Mouse (Mus musculus): Measurements from ENCODE around the gene Ppp1r3g.

Gene Ppp1r3g

DNA sequence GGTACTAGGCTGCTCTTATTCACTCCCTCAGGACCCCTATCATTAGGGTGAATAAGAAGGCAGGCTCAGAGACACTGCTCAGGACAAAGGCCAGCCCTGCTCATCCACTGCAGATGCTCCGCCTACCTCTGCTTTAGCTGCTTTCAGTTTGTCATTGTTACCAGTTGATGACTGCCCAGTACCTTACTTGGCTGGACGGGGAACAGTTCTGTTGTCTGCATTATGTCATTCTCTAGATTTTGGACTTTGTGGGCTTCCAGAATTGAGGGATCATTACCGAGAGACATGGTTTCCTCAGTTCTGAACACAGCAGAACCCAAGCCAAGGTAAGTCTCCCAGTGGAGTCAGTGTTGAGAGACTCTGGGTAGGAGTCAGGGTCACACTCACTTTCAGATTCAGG, 36.6 kb downstream of the Ppp1r3g start:
- DNase-seq (ENCODE audit: low spot score in 2 of 2), result no peak

DNA sequence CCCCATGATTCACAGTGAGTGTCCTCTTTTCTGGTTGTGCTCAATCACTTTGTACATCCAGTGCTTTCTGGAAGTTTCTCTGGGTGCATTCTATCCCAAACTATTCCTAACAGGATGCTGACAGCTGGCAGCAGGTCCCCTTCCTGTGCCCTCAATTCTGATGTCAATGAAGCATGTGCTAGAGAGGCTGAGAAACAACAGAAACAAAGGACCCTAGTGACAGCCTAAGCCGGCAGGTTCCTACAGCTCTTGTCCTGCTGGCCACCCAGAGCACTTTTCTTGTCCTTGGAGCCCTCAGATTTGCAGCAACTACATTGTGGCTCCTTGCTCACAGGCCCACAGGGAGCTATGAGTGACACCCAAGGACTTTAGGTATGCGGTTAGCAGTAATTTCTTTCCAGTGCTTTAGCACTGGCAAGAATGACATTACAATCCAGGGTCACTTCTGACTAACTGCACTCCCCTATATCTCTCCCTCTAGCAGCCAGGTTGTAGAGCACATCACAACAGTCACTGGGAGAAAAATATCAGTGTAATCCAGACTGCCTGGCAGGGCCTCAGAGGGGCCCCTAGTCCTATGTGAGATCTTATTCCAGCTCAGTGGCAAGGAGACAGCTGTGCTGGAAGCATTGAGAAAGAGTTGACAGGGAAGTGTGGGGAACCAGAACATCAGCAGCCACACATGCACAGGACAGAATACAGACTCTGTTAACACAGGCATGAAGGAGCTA, 37.2 kb downstream of the Ppp1r3g start:
- no peak for DNase-seq (ENCODE audit: low spot score in 2 of 2)

DNA sequence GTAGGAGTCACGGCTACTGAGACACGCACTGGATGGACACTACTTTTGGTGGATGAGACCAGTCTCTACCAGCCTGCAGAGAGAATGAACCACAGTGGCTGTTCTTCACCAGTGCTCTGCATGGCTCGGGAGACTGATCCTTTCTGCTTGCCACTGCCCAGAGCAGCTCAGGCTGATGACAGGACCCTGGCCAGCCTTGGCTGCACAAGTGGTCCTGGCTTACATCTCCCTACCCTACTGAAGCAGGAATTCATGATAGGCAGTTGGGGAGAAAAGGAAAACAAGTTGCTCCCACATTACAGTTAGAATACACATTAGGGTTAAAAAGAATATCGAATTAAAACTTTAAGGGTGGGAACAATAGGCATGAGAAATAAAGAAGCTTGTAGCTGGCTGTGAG, 39.0 kb downstream of the Ppp1r3g start:
- DNase-seq (ENCODE audit: low spot score in 2 of 2), result no peak

DNA sequence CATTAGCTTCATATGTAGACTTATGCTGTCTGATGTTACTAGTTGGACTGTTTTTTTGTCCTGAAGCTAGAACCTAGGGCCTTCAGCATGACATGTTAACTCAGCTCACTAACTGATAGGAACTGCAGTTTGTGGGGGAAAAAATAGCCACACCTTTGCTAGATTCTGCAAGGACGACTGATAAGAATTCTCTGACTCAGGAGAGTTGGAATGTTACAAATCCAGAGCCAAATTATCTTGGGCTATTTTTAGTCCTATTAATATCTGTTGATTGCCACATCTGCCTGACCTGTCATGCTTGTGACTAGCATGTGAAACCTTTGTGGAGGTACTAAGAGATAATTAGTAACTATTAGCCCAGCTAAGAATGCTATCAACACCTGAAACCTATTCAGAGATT, 42.2 kb downstream of the Ppp1r3g start:
- DNase-seq (ENCODE audit: low spot score in 2 of 2), result no peak

DNA sequence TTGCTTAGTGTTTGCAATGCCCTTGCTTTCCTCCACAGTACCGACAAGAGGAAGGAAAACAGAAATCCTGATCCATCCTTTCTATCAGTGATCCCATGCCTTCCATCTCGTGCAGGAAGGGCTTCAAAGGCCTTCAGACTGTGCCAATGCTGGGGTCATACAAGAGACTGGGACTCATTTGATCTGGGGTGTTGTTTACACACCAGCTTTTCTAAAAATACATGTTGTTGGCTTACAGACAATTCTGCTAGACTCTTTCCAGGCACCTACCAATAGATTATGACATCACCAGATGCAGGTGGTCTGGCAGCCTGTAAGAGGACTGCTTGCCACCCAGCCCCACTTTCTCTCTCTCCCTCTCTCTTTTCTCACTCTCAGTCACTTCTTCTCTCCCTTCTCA, 51.3 kb downstream of the Ppp1r3g start:
- no peak for DNase-seq (ENCODE audit: low spot score in 2 of 2)

DNA sequence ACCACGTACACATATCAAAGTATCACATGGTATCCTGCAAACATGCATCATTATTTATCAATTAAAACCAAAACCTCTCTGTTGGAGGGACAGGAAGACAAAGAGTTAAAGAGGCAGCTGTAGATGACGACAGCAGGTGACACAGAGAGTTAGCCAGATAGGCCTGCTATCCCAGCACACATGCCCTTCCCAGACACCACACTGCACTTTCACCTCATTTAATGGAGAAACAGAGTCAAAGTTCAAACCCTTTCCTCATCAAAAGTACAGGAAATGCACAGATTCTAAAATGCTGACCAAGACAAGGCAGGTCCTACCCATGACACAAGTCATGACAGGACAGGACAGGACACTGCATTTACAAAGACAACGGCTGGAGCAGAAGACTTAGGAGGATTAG, 57.0 kb downstream of the Ppp1r3g start:
- no peak for DNase-seq (ENCODE audit: low spot score in 2 of 2)

DNA sequence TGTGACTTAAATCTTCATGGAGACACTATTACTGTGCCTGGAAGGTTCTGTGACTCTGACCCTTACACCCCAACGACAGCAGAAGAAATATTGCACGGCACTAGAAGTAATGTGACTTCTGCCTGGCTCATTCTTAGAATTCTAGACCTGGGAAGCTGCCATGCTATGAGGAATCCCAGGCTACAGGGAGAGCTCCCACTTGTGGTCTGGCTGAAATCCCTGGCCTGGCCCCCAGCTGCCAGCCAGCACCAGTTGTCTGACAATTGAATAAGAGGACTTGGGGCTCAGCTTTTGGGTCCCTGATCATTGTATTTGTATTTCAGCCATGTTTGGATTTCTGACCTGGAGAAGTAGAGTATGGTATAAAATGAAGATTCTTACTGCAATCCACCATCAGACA, 59.4 kb downstream of the Ppp1r3g start:
- DNase-seq (ENCODE audit: low spot score in 2 of 2), result peak in 1 of 2 experiments; percentile 36

DNA sequence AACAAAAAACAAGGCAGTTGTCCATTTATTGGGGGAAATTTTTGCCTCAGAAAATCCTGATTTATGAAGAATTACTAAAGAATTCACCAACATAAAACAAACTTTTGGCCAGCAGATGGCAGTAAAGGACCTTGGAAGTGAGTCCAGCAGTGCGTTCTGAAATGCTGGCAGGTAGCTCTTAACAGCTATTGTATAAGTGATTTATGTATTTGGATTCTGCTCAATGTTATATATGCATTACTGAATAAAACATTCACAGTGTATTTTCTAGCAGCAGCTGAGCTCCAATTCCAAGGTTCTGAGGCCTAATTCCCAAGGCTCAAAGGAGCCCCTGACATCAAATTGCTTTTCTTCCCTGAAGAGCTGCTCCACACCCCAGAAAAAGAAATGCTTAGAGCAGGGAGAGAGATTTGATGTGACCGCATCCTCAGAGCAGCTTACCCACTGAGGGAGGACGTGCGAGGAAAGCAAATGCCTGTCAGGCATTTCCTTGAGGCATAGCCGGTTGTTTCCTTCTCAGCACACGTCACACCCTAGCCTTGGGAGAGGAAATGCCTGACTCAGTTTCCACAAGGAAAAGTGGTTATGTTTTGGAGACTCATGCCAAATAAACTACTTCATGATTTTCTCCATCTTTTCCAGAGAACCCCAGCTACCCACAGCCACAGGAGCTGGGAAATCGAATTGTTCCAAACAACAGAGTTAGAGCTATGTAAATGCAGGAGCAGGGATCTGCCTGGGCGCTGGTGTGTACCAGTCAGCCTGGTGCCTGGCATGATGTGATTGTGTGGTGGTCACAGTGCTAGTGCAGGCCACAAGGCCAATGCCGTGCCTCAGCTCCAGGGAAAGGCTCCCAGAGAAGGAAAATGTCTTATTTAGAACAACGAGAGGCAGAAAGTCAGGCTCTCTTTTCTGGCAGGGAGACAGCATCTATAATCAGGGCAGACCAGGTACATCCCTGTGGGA, 61.0 kb downstream of the Ppp1r3g start:
- peak in 1 of 2 experiments; percentile 69 for DNase-seq (ENCODE audit: low spot score in 2 of 2)
